Mouse (Mus musculus): ENCODE results near the gene Ckmt2.

GRCm38 (mm10) chr13:91823735-91824134 is 53.0 kb downstream of the Ckmt2 start:
- TF ChIP-seq GATA1 (IDR thresholded peaks at IDR 0.05; ENCODE audit: borderline replicate concordance, low read length) (no peak), FLI1 (IDR thresholded peaks at IDR 0.05; ENCODE audit: low read length) (no peak)
